Mouse (Mus musculus): ENCODE measurements around the gene Etv3. TPM values are rescaled to one million over a fixed set of nuclear protein-coding genes. Genes with fewer than 3 reads are reported as not detected.
A peak's percentile ranks its signal among the peaks of the same experiment; 100 is the strongest.

The Etv3 gene
- total and polyA plus RNA-seq, 3 experiments, result 13.6 to 16.6 (median 15.7) TPM

- H3K36me3 ChIP-seq (replicated peaks), result no peaks in the 10 kb centered on the region
- no peak overlapping the region for H3K4me3 ChIP-seq (ENCODE audit: low read depth, low read length)
- peaks cover 56% of the 10 kb centered on the region for H3K27me3 ChIP-seq (ENCODE audit: insufficient read depth, low read length)
- H3K4me1 ChIP-seq (ENCODE audit: insufficient read depth, low read depth, low read length), result peaks cover under 1% of the 10 kb centered on the region; the same call in 1 of the 2 replicates
- no peaks in the 10 kb centered on the region for H3K9me3 ChIP-seq (replicated peaks)
- ATAC-seq (ENCODE audit: extremely low read depth, insufficient number of reproducible peaks, low FRiP score, poor library complexity, severe bottlenecking) (no peak), DNase-seq (ENCODE audit: low spot score) (no peak)
- TF ChIP-seq GATA1 (IDR thresholded peaks at IDR 0.05; ENCODE audit: borderline replicate concordance, low read length) (no peak), CTCF (IDR thresholded peaks at IDR 0.05; ENCODE audit: low read depth, low read length) (no peak), POLR2AphosphoS5 (IDR thresholded peaks at IDR 0.05; ENCODE audit: insufficient replicate concordance, low read depth, low read length) (no peak), TAL1 (conservative IDR thresholded peaks at IDR 0.05; ENCODE audit: low read depth, low read length) (no peak), GATA2 (IDR thresholded peaks at IDR 0.05; ENCODE audit: borderline replicate concordance, low read depth, low read length) (no peak)
These were observed 18.5 kb upstream of the Etv3 start for GRCm38 (mm10) chr3:87506456-87507416.

- no peaks in the 10 kb centered on the region for H3K36me3 ChIP-seq (replicated peaks)
- TF ChIP-seq CTCF (IDR thresholded peaks at IDR 0.05; ENCODE audit: low read depth, low read length), result peak; percentile 72
- no peak for TF ChIP-seq GATA2 (IDR thresholded peaks at IDR 0.05; ENCODE audit: borderline replicate concordance, low read depth, low read length)
- H3K4me3 ChIP-seq (ENCODE audit: low read depth, low read length), result no peak overlapping the region
- H3K4me1 ChIP-seq (ENCODE audit: insufficient read depth, low read depth, low read length), result peaks cover 16% of the 10 kb centered on the region
- no peaks in the 10 kb centered on the region for H3K9me3 ChIP-seq (replicated peaks)
- DNase-seq (ENCODE audit: low spot score) (peak; percentile 19), ATAC-seq (ENCODE audit: extremely low read depth, insufficient number of reproducible peaks, low FRiP score, poor library complexity, severe bottlenecking) (no peak)
- peaks cover 61% of the 10 kb centered on the region for H3K27me3 ChIP-seq (ENCODE audit: insufficient read depth, low read length)
These were observed 16.9 kb upstream of the Etv3 start for GRCm38 (mm10) chr3:87508205-87508901.

- no peak overlapping the region for H3K4me3 ChIP-seq (ENCODE audit: low read depth, low read length)
- DNase-seq (ENCODE audit: low spot score) (no peak), ATAC-seq (ENCODE audit: extremely low read depth, insufficient number of reproducible peaks, low FRiP score, poor library complexity, severe bottlenecking) (no peak)
- H3K36me3 ChIP-seq (replicated peaks), result no peaks in the 10 kb centered on the region
- H3K4me1 ChIP-seq (ENCODE audit: insufficient read depth, low read depth, low read length), result peaks cover 18% of the 10 kb centered on the region
- TF ChIP-seq GATA2 (IDR thresholded peaks at IDR 0.05; ENCODE audit: borderline replicate concordance, low read depth, low read length), result no peak
- no peak for TF ChIP-seq GATA1 (IDR thresholded peaks at IDR 0.05; ENCODE audit: borderline replicate concordance, low read length)
- no peak for TF ChIP-seq POLR2AphosphoS5 (IDR thresholded peaks at IDR 0.05; ENCODE audit: insufficient replicate concordance, low read depth, low read length)
- no peak for TF ChIP-seq TAL1 (conservative IDR thresholded peaks at IDR 0.05; ENCODE audit: low read depth, low read length)
- TF ChIP-seq CTCF (IDR thresholded peaks at IDR 0.05; ENCODE audit: low read depth, low read length), result no peak
- H3K9me3 ChIP-seq (replicated peaks), result no peaks in the 10 kb centered on the region
- H3K27me3 ChIP-seq (ENCODE audit: insufficient read depth, low read length), result peaks cover 55% of the 10 kb centered on the region
These were observed 16.1 kb upstream of the Etv3 start for GRCm38 (mm10) chr3:87509061-87509460.

GRCm38 (mm10) chr3:87510832-87511231 is 14.4 kb upstream of the Etv3 start:
- ATAC-seq (ENCODE audit: extremely low read depth, insufficient number of reproducible peaks, low FRiP score, poor library complexity, severe bottlenecking), result no peak
- no peak for DNase-seq (ENCODE audit: low spot score)
- peaks cover 53% of the 10 kb centered on the region for H3K27me3 ChIP-seq (ENCODE audit: insufficient read depth, low read length)
- H3K36me3 ChIP-seq (replicated peaks), result no peaks in the 10 kb centered on the region
- H3K9me3 ChIP-seq (replicated peaks), result no peaks in the 10 kb centered on the region
- peaks cover 30% of the 10 kb centered on the region for H3K4me1 ChIP-seq (ENCODE audit: insufficient read depth, low read depth, low read length)
- H3K4me3 ChIP-seq (ENCODE audit: low read depth, low read length), result no peak overlapping the region
- TF ChIP-seq TAL1 (conservative IDR thresholded peaks at IDR 0.05; ENCODE audit: low read depth, low read length) (no peak), GATA2 (IDR thresholded peaks at IDR 0.05; ENCODE audit: borderline replicate concordance, low read depth, low read length) (no peak), CTCF (IDR thresholded peaks at IDR 0.05; ENCODE audit: low read depth, low read length) (no peak), POLR2AphosphoS5 (IDR thresholded peaks at IDR 0.05; ENCODE audit: insufficient replicate concordance, low read depth, low read length) (no peak), GATA1 (IDR thresholded peaks at IDR 0.05; ENCODE audit: borderline replicate concordance, low read length) (no peak)

- Histone ChIP-seq H3K4me1 (ENCODE audit: insufficient read depth, low read depth, low read length) (peaks cover 40% of the 10 kb centered on the region), H3K4me3 (ENCODE audit: low read depth, low read length) (no peak overlapping the region; the same call in 1 of the 2 replicates), H3K36me3 (replicated peaks) (no peaks in the 10 kb centered on the region), H3K27me3 (ENCODE audit: insufficient read depth, low read length) (peaks cover 47% of the 10 kb centered on the region), H3K9me3 (replicated peaks) (no peaks in the 10 kb centered on the region)
- ATAC-seq (ENCODE audit: extremely low read depth, insufficient number of reproducible peaks, low FRiP score, poor library complexity, severe bottlenecking) (peak; percentile 85), DNase-seq (ENCODE audit: low spot score) (peak; percentile 36)
- TF ChIP-seq GATA1 (IDR thresholded peaks at IDR 0.05; ENCODE audit: borderline replicate concordance, low read length), result no peak
- no peak for TF ChIP-seq CTCF (IDR thresholded peaks at IDR 0.05; ENCODE audit: low read depth, low read length)
- TF ChIP-seq GATA2 (IDR thresholded peaks at IDR 0.05; ENCODE audit: borderline replicate concordance, low read depth, low read length), result no peak
- TF ChIP-seq TAL1 (conservative IDR thresholded peaks at IDR 0.05; ENCODE audit: low read depth, low read length), result no peak
- no peak for TF ChIP-seq POLR2AphosphoS5 (IDR thresholded peaks at IDR 0.05; ENCODE audit: insufficient replicate concordance, low read depth, low read length)
These were observed 13.0 kb upstream of the Etv3 start for GRCm38 (mm10) chr3:87511971-87512765.
